In genomic region chr6:50254723-50255184, GRCm38 (mm10) we compare ENCODE assay signal across 8 mouse cellular contexts. TPM values are rescaled to one million over a fixed set of nuclear protein-coding genes. Genes with fewer than 3 reads are reported as not detected.
DNase-seq lines count a peak whose midpoint lies in the region; ATAC-seq lines count a peak whose summit lies in the region.

No protein-coding gene starts in this region.

- H3K27ac ChIP-seq in liver, embryonic 11.5 days (ENCODE audit: low read depth, low read length), result no peak overlapping the region

- H3K9ac ChIP-seq in liver, embryonic 11.5 days (ENCODE audit: low read depth, low read length), result no peak overlapping the region

- 37% methylated on average over 10 of the region's 10 CpGs for WGBS in liver, embryonic 11.5 days

- no peaks in the 10 kb centered on the region for H3K9me3 ChIP-seq in liver, embryonic 11.5 days (ENCODE audit: control insufficient read depth, low read length)

- H3K27me3 ChIP-seq in liver, embryonic 11.5 days (replicated peaks; ENCODE audit: control insufficient read depth, insufficient read depth, low read length), result no peaks in the 10 kb centered on the region

- no peak overlapping the region for H3K4me3 ChIP-seq in liver, embryonic 11.5 days (ENCODE audit: low read depth, low read length)

- peaks cover 2% of the 10 kb centered on the region; the same call in 1 of the 2 replicates for H3K4me1 ChIP-seq in liver, embryonic 11.5 days (replicated peaks; ENCODE audit: control insufficient read depth, insufficient read depth, low read length)

- peak; percentile 28 to 45 for DNase-seq in cerebellum, postnatal 10 days
- no peak for DNase-seq in cerebellum, adult 9-11 months
- DNase-seq in fibroblast of lung, adult 2 months (ENCODE audit: low read depth), result peak; percentile 93
- DNase-seq in heart, postnatal 14 days, result peak; percentile 57 to 68
- no peak for DNase-seq in liver, embryonic 11.5 days (ENCODE audit: low spot score)
- peak; percentile 51 for DNase-seq in ovary, adult 18-20 months (ENCODE audit: low spot score)
- no peak for DNase-seq in embryo, embryonic 10.5 days (ENCODE audit: low spot score)
- no peak for DNase-seq in neural tube, embryonic 10.5 days (ENCODE audit: extremely low spot score, low spot score)

- intact Hi-C loops in heart, postnatal 14 days (cut with DNase I), result no loop called here

- H3K4me2 ChIP-seq in liver, embryonic 11.5 days, result peak overlapping the region; percentile 13; the same call in 1 of the 2 replicates

- no peaks in the 10 kb centered on the region for H3K36me3 ChIP-seq in liver, embryonic 11.5 days (ENCODE audit: control insufficient read depth, insufficient read depth, low read length)

- ATAC-seq in liver, embryonic 11.5 days (replicated peaks; ENCODE audit: low FRiP score), result no peak

RNA-seq across cellular contexts. Expression of gene Gsdme, which starts 8.9 kb away (rescaled TPM):
- total RNA-seq in heart, postnatal 14 days (2021), result under 1 TPM; 0.31 to 0.44 TPM
- polyA plus RNA-seq in liver, embryonic 11.5 days (2014; fragmentation: Nextera tagmentation; extraction: Ambion mirVana), result 28.6 and 30.2 TPM in 2 replicates

Comparison
In these comparisons a context has a peak if more than half of its experiments do, and no peak if none do; other contexts are left out.
1. DNase-seq: peak in cerebellum, postnatal 10 days (2 of 2), fibroblast of lung, adult 2 months (single experiment), heart, postnatal 14 days (2 of 2) and ovary, adult 18-20 months (single experiment); none in cerebellum, adult 9-11 months (single experiment), liver, embryonic 11.5 days (single experiment), embryo, embryonic 10.5 days (single experiment) and neural tube, embryonic 10.5 days (single experiment).